Mouse (Mus musculus): ENCODE data around the gene Defb10.
"Not testable (repeated sequence)": the region's sequence is repeated elsewhere in the genome, so short reads cannot be mapped to it uniquely, and the experiment has no call there.

Gene Defb10

DNA sequence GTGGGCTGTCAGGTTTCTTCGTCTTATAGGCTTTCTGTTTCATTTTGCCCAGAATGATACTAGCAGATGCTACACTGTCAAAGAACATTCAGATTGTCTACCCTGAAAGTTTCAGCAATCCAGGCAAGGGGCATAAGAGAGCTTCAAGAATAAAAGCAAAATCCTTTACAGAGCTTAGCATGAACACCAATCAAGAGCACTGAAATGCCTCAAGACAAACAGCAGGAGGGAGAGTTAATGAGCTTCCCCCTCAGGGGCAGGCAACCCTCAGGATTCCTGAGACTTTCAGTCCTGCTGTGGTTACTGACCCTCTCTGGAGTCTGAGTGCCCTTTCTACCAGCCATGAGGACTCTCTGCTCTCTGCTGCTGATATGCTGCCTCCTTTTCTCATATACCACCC is at the start of gene Defb10:
Gene Defb10 (plus strand): TSS at position 316 of the 400 bp plus-strand sequence.
- not testable (repeated sequence) for DNase-seq (ENCODE audit: low spot score in 2 of 2)

DNA sequence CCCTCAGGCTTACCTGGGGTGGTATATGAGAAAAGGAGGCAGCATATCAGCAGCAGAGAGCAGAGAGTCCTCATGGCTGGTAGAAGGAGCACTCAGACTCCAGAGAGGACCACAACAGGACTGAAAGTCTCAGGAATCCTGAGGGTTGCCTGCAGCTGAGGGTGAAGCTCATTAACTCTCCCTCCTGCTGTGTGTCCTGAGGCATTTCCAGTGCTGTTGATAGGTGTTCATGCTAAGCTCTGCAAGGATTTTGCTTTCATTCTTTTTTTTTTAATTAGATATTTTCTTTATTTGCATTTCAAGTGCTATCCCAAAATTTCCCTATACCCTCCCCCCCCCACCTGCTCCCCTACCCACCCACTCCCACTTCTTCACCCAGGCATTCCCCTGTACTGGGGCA is 26.6 kb downstream of the Defb10 start, which contains the start of gene Defb9:
Gene Defb9 (minus strand): TSS at position 101 of the 400 bp plus-strand sequence.
- DNase-seq (ENCODE audit: low spot score in 2 of 2), result not testable (repeated sequence)

DNA sequence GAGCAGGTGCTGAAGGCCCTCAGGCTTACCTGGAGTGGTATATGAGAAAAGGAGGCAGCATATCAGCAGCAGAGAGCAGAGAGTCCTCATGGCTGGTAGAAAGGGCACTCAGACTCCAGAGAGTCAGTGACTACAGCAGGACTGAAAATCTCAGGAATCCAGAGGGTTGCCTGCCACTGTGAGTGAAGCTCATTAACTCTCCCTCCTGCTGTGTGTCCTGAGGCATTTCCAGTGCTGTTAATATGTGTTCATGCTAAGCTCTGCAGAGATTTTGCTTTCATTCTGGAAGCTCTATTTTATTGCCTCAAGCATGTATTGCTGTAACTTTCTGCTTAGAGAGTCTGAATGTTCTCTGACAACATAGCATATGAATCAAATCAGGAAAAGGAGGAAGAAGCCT is 47.6 kb downstream of the Defb10 start, which contains the start of gene Defb11:
Gene Defb11 (minus strand): TSS at position 123 of the 400 bp plus-strand sequence.
- not testable (repeated sequence) for DNase-seq (ENCODE audit: low spot score in 2 of 2)
